Mouse (Mus musculus) erythroblast, embryonic 14.5 days (primary cell): Measurements from ENCODE around the gene Myo1d. TPM values are rescaled to one million over a fixed set of nuclear protein-coding genes. Genes with fewer than 3 reads are reported as not detected.

Experiments
- H3K27me3 ChIP-seq: 2 replicates; pipeline ENCODE4 v1.6.1; 2012; ENCODE audit warnings: inconsistent platforms; ENCODE audit not compliant: control insufficient read depth
- H3K36me3 ChIP-seq: 2 replicates; pipeline ENCODE4 v1.6.1; 2012; ENCODE audit warnings: mild to moderate bottlenecking, inconsistent platforms; ENCODE audit not compliant: control insufficient read depth
- H3K4me1 ChIP-seq: 2 replicates; pipeline ENCODE4 v1.6.1; 2012; ENCODE audit warnings: inconsistent platforms; ENCODE audit not compliant: control insufficient read depth
- H3K4me3 ChIP-seq: replicated peaks from 2 replicates; pipeline ENCODE3; 2012; ENCODE audit warnings: moderate library complexity, mild to moderate bottlenecking, inconsistent platforms
- H3K9me3 ChIP-seq: 2 replicates; pipeline ENCODE4 v1.6.1; 2012; ENCODE audit warnings: low read length, inconsistent platforms, mixed read lengths; ENCODE audit not compliant: control insufficient read depth
- GATA1 ChIP-seq: IDR thresholded peaks from 2 replicates; pipeline ENCODE4 v1.6.1; 2012; ENCODE audit warnings: low read length, inconsistent platforms, mixed read lengths
- TAL1 ChIP-seq: IDR thresholded peaks from 3 replicates; pipeline ENCODE4 v1.6.1; 2012; ENCODE audit warnings: low read length, inconsistent platforms, mixed read lengths
- polyA plus RNA-seq: library from polyadenylated mRNA; stranded (reverse); fragments of >175 nt; gene quantifications from 2 replicates; pipeline ENCODE4 v1.2.3, GENCODE M21; 2012

Gene Myo1d
- polyA plus RNA-seq, 1 experiment = 1.9 TPM

GRCm38 (mm10) chr11:80483536-80484067, 296.2 kb downstream of the Myo1d start:
- Histone ChIP-seq H3K36me3 (peaks cover 3% of the 10 kb centered on the region), H3K9me3 (no peaks in the 10 kb centered on the region), H3K4me1 (no peaks in the 10 kb centered on the region), H3K27me3 (0 out of 2 replicates have a peak, but pooled peaks cover 2% of the 10 kb centered on the region), H3K4me3 (no peak overlapping the region)
- no peak for TF ChIP-seq TAL1
- no peak for TF ChIP-seq GATA1

DNA sequence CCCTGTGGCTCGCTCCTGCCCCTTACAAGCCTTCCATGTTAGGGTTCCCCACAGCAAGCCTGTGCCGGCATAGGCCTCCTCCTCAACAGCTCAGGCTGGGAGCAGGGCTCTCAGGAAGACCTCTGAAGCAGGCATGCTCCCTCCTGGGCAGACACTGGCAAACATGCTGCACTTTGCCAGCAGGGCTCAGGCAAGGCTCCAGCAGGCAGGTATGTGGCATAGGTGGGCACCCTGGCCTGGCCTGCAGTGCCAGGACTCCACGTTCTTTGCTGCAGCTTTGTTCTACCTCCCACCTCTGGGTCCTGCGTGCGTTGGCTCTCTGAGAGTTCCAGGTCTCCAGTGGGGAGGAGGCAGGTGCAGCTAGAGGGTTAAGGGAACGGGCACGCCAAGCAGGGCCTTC, 296.9 kb downstream of the Myo1d start:
- Histone ChIP-seq H3K27me3 (peaks cover 5% of the 10 kb centered on the region), H3K4me3 (no peak overlapping the region), H3K4me1 (peaks cover 2% of the 10 kb centered on the region), H3K9me3 (no peaks in the 10 kb centered on the region), H3K36me3 (peaks cover 7% of the 10 kb centered on the region)
- no peak for TF ChIP-seq TAL1
- no peak for TF ChIP-seq GATA1

- Histone ChIP-seq H3K27me3 (peaks cover 11% of the 10 kb centered on the region), H3K4me3 (no peak overlapping the region), H3K9me3 (no peaks in the 10 kb centered on the region), H3K4me1 (peaks cover 7% of the 10 kb centered on the region), H3K36me3 (peaks cover 12% of the 10 kb centered on the region)
- no peak for TF ChIP-seq TAL1
Observed at GRCm38 (mm10) chr11:80482347-80482746, 297.5 kb downstream of the Myo1d start.

- Histone ChIP-seq H3K4me3 (no peak overlapping the region), H3K27me3 (peaks cover 15% of the 10 kb centered on the region), H3K4me1 (peaks cover 14% of the 10 kb centered on the region), H3K36me3 (peaks cover 12% of the 10 kb centered on the region), H3K9me3 (no peaks in the 10 kb centered on the region)
- TF ChIP-seq TAL1 = no peak
- no peak for TF ChIP-seq GATA1
Observed at GRCm38 (mm10) chr11:80481409-80482050, 298.3 kb downstream of the Myo1d start.

- Histone ChIP-seq H3K4me3 (no peak overlapping the region), H3K4me1 (peaks cover 27% of the 10 kb centered on the region), H3K9me3 (no peaks in the 10 kb centered on the region), H3K36me3 (peaks cover 17% of the 10 kb centered on the region), H3K27me3 (peaks cover 15% of the 10 kb centered on the region)
- TF ChIP-seq TAL1 (no peak), GATA1 (no peak)
Observed at GRCm38 (mm10) chr11:80479906-80480866, 299.6 kb downstream of the Myo1d start.

- TF ChIP-seq TAL1 = no peak
- TF ChIP-seq GATA1 = no peak
- H3K9me3 ChIP-seq = no peaks in the 10 kb centered on the region
- peaks cover 25% of the 10 kb centered on the region for H3K36me3 ChIP-seq
- H3K4me3 ChIP-seq = no peak overlapping the region
- peaks cover 27% of the 10 kb centered on the region for H3K4me1 ChIP-seq
- H3K27me3 ChIP-seq = peaks cover 15% of the 10 kb centered on the region
Observed at GRCm38 (mm10) chr11:80479425-80479824, 300.4 kb downstream of the Myo1d start.

DNA sequence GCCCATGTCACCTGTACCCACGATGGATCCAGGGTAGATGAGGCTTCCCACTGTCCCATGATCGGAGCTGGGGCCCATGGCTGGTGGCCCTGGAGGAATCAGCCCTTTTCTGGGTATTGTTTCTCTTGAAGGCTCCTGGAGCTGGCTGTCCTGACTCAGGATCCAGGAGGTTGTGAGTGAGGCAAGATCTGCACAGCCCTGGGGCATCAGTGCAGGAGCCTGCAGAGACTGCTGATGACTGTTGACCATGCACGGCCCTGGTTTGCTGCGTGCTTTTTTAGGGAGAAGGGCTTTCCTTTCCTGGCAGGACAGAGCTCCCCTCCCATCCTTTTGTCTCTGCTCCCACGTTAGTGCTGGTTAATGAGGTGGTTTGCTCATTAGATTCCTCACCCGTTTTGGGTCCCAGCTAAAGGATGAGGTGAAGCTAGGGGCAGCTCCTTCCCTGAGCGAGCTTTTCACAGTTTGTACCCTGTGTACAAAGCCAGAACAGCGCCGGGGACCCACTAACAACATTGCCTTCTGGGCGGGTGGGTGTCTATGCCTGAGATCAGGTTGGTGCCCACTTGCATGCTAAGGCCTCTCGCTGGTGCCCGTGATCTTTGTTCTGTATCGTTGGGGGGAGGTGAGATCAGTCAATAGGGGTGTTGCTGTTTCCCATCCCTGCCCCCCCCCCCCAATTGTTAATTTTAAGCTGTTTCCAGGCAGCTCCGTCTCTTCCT, 301.0 kb downstream of the Myo1d start:
- no peak for TF ChIP-seq TAL1
- peaks cover 15% of the 10 kb centered on the region for H3K27me3 ChIP-seq
- H3K4me1 ChIP-seq = peaks cover 29% of the 10 kb centered on the region
- H3K36me3 ChIP-seq = peaks cover 31% of the 10 kb centered on the region
- no peaks in the 10 kb centered on the region for H3K9me3 ChIP-seq
- H3K4me3 ChIP-seq = no peak overlapping the region

GRCm38 (mm10) chr11:80477341-80478199, 302.3 kb downstream of the Myo1d start:
- H3K27me3 ChIP-seq = peaks cover 15% of the 10 kb centered on the region
- no peaks in the 10 kb centered on the region for H3K9me3 ChIP-seq
- peak overlapping the region; percentile 69 for H3K4me3 ChIP-seq
- H3K4me1 ChIP-seq = peaks cover 29% of the 10 kb centered on the region
- H3K36me3 ChIP-seq = peaks cover 42% of the 10 kb centered on the region
- TF ChIP-seq GATA1 = no peak
- no peak for TF ChIP-seq TAL1
